Mouse (Mus musculus) cerebellum, postnatal 10 days (tissue): Measurements from ENCODE around the gene Gm29427.
A peak's percentile ranks its signal among the peaks of the same experiment; 100 is the strongest.
"Not testable (repeated sequence)": the region's sequence is repeated elsewhere in the genome, so short reads cannot be mapped to it uniquely, and the experiment has no call there.

Source experiments
- DNase-seq, 2 experiments: peaks; one replicate each; pipeline ENCODE4 v3.0.0; 2021; ENCODE audit warnings: mixed read lengths in 2 of 2

The Gm29427 gene

GRCm38 (mm10) chr1:130731741-130732337 is 16.2 kb upstream of the Gm29427 start, which contains the start of gene AA986860:
Gene AA986860 (plus strand): TSS chr1:130731976.
- DNase-seq, result no peak

GRCm38 (mm10) chr1:130729153-130729552 is 13.6 kb upstream of the Gm29427 start, which contains the start of gene Pfkfb2:
Gene Pfkfb2 (minus strand): TSS chr1:130729253.
- no peak for DNase-seq

DNA sequence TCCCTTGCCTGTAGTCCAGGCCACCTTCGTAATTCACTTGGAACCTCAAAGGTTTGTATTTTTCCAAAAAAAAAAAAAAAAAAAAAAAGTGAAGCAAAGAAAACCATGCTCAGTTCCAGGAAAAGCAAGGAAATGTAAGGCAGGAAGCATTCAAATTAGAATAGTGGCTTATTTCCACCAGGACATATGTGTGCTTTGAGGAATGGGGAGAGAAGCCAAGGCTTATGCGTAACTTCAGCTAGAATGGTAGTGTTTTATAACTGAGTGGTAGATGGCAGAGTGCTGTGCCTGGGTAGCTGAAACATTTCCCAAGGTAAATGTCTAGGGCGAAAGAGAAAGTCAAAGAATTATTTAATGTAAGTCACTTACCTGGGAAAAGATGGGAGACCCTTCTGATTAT is 13.1 kb upstream of the Gm29427 start:
- DNase-seq, result no peak

DNA sequence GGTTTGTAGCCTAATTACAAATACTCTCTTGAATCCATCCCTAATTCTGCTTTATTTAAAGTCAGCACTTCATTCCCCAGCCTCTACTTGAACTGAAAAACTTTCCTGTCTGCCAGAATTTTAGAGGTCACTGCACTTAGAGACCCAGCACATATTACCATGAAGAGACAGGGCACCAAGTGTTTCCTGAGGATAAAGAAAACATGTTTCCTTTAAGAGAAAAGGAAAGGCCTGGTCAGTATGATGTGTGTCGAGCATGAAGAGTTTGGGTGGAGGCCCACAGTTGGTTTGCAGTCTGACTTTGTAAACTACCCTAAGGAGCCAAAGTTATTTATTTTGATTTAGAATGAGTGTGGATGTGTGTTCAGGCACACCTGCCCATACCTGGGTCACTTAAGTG is 12.5 kb upstream of the Gm29427 start:
- DNase-seq, result no peak

DNA sequence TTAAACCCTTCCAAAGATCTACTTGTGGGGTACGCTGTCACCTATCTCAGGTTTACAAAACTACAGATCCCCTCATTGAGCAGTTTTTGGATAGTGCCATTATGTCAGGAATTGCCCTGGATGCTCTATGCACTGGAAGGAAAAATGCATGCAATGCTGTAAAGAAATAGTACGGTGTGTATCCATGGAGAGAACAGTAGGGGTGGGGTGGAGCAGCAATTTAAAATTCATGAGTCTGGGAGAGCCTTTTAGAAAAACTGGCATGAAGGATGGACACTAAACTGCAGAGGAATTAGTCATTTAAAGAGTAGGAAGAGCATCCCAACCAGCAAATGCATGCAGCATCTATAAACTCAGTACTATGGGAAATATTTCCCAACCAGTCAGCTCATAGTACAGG is 10.8 kb upstream of the Gm29427 start:
- DNase-seq, result no peak

- DNase-seq, result no peak
Observed at GRCm38 (mm10) chr1:130724206-130724605, 8.6 kb upstream of the Gm29427 start.

DNA sequence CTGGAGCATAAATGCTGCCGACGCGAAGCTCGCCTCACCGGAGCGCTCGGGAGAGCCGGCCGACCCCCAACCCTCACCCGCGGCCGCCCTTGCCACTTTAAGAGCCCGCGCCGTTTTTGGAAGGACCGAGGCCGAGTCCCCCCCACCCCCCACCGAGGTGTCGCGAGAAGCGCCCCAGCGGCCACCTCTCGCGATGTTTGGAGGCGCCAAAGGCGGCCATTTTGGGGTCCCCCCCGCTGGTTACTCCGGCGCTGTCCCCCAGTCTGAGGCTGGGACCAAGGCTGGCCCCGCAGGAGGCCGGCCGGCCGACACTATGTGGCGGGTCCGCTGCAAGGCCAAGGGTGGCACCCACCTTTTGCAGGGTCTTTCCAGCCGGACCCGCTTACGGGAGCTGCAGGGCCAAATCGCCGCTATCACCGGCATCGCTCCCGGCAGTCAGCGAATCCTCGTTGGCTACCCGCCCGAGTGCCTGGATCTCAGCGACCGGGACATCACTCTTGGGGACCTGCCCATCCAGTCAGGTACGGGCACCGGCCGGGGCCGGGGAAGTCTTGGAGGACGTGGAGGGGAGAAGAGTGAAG is 1.8 kb upstream of the Gm29427 start, which contains the start of gene Yod1:
TSS of gene Yod1 (plus strand) at position 37 of the 581 bp plus-strand sequence.
- peak; percentile 98 to 99 for DNase-seq

DNA sequence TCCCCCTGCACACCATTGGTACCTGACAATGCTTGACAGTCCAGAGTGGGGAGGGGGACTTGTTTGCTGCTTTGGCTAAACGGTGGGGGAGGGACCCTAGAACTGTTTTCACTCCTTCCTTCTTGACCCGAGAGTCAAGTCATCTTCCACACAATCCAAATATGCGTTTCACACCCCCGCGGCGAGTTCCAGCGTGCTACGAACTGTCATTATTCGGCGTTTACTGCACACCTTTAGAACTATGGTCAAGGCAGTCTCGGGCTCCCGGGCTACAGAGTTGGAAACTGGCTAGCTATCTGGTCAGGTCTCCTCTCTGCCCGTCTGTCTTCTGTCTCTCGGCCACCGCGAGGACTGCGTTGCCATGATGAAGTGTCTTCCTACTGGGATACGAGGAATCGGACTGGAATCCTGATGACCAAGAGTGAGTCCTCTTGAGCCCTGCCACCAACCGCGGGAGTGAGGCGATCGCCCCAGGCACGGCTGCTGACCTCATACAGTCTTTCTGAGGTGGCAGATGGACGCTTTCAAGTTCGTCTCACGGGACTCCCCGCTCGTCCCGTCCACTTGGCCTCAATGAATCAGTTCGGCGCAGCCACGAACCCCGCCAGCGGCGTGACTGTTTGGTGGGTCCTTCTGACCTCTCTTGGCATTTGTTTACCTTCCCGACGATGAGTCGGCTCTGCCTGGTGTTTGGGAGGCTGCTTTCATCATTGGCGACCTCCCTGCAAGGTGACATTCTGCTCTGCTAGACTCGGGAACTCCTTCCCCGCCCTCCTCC is 1.1 kb upstream of the Gm29427 start:
- DNase-seq, result peak; percentile 71 to 77

- DNase-seq, result no peak
Observed at GRCm38 (mm10) chr1:130716218-130716512, 566 bp upstream of the Gm29427 start.

GRCm38 (mm10) chr1:130714046-130714445 is 1.6 kb downstream of the Gm29427 start:
- no peak for DNase-seq

- DNase-seq, result no peak
Observed at GRCm38 (mm10) chr1:130710283-130711080, 5.1 kb downstream of the Gm29427 start.

DNA sequence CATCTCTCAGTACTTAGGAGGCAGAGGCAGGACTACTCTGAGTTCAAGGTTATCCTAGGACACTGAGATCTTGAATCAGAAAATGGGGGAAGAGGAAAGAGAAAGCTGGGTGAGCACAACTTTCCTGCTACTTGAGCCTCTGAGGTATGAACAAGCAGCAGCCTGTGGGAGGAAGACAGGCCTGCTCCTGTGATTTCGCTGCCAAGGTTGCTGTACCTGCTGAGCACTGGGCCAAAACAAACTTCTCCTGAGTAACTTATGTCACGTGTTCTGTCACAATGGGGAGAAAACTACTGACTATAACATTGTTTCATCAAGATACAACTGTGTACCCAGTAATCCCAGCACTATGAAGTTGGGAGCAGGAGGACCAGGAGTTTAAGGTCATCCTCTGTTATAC is 12.0 kb downstream of the Gm29427 start:
- DNase-seq, result no peak

DNA sequence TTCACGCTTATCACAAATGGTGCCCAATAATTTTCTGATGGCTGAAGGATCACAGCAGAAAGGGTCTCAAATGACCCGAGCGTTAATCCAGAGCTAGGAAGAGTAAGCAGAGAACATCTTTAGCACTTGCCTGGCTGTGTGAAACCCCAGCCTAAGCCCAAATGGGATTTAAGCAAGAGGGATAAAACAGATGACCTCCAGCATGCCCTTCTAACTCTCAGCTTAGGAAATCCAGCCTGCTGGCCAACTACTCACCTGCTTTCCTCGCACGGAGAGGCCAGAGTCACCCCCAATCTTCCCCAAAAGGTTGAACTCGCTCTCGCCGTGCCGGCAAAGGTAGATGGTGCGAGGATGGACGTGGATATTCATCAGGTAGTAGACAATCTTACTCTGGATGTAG is 13.6 kb downstream of the Gm29427 start:
- DNase-seq, result no peak

GRCm38 (mm10) chr1:130699937-130700633 is 15.5 kb downstream of the Gm29427 start:
- DNase-seq, result peak; percentile 77 to 80

GRCm38 (mm10) chr1:130698601-130699000 is 17.0 kb downstream of the Gm29427 start:
- no peak for DNase-seq

DNA sequence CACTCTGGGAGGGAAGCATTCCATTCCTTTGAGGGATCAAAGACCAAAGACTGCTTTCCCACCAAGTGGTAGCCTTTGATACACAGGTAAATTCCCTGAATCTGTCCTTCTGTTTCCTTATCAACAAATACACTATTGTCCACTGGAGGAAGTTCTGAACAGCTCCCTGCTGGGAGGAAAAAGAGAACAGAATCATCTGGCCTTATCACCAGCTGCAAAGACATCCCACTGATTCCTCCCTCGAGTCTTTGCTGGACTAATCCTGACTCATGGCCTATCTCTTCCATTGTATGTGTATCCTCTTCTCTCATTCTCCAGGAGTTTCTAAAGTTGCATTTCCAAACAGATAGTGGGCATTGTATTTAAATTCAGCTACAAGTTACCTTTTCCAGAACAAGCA is 31.7 kb downstream of the Gm29427 start:
- DNase-seq, result no peak

GRCm38 (mm10) chr1:130681656-130682413 is 33.8 kb downstream of the Gm29427 start:
- no peak for DNase-seq

- no peak for DNase-seq
Observed at GRCm38 (mm10) chr1:130681075-130681474, 34.5 kb downstream of the Gm29427 start.

GRCm38 (mm10) chr1:130678551-130678950 is 37.0 kb downstream of the Gm29427 start:
- DNase-seq, result no peak

DNA sequence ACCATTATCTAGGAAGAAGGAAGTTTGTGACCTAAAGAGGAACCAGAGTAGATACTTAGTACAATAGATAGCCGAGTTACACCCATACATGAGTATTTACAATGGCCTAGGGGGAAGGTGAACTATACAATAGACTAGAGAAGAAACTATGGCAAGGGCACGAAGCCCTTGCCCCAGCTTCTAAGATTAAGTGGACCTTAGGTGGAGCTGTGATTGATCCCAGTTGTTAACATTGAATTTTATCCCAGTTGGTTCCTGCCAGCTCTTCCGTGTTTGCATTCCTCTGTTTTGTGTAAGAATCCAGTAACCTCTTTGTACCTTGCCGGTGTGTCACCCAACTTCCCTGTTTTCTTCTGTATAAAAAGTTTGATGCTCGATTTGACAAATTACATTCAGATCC is 52.0 kb downstream of the Gm29427 start:
- DNase-seq, result not testable (repeated sequence)

DNA sequence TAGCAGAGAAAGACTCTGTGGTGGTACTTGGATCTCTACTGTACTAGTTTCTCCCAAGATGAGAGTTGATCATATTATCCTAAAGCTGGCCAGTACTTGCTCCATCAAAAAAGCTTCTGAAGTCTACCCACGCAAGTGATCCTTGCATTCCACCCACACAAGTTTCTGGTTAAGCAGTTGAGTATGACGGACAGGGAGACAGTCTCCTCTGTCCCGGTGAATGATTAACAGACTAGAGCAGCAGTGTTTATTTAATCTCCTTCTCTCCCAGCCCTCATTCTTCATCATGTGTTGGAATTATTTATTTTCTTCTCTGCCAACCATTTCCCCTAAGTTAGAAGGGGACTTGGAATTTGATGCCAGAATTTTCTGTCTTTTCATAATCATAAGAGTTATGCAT is 54.1 kb downstream of the Gm29427 start, which contains the start of gene C4bp:
TSS of gene C4bp (minus strand) at position 179 of the 400 bp plus-strand sequence.
- DNase-seq, result no peak

DNA sequence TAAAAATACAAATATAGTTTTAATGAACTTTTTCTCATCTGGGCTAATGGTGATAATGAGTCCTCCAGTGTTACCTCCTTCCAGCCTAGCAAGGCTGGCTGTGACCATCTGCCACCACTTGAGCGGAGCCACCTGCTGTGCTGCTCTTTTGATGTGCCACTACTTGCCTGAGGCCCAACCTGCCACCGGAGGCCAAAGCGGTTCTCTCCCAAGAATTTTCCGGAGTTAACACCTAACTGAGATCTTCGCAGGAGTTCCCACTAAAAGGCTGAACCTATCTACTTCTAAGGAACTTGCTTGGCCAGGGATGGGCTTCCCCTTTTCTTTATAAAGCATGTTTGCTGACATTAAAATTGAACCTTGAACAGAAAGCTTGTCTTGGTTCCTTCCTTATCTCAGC is 56.0 kb downstream of the Gm29427 start:
- peak in 1 of 2 experiments; percentile 6 for DNase-seq
